Mouse (Mus musculus) MEL (cell line): ENCODE data around the gene Qrsl1. TPM values are rescaled to one million over a fixed set of nuclear protein-coding genes. Genes with fewer than 3 reads are reported as not detected.
A peak's percentile ranks its signal among the peaks of the same experiment; 100 is the strongest.

Experiments
- DNase-seq: peaks from one replicate; pipeline ENCODE4 v3.0.0; 2011; ENCODE audit warnings: low read depth, low spot score
- H3K27ac ChIP-seq: 2 replicates; pipeline ENCODE4 v1.5.1; 2012; ENCODE audit warnings: low read depth, mild to moderate bottlenecking, control low read depth, low read length, moderate library complexity; ENCODE audit not compliant: control insufficient read depth
- H3K27me3 ChIP-seq, 2 experiments: fragments of 150-350 bp in 1 of 2; sonication (generic) in 1 of 2; 2 replicates each; pipeline ENCODE4 v1.6.1; 2012; ENCODE audit warnings: low read length in 2 of 2, mild to moderate bottlenecking in 2 of 2, improper control_type of control experiment in 1 of 2, moderate library complexity in 1 of 2; ENCODE audit not compliant: insufficient read depth in 2 of 2, control insufficient read depth in 1 of 2
- H3K36me3 ChIP-seq, 2 experiments: 2 replicates each; pipeline ENCODE4 v1.6.1; 2012 to 2014; ENCODE audit warnings: low read length in 2 of 2, improper control_type of control experiment in 1 of 2, inconsistent platforms in 1 of 2, mild to moderate bottlenecking in 1 of 2; ENCODE audit not compliant: insufficient read depth in 2 of 2, control insufficient read depth in 1 of 2
- H3K4me1 ChIP-seq, 2 experiments: fragments of 150-350 bp in 1 of 2; sonication (generic) in 1 of 2; 2 replicates each; pipeline ENCODE4 v1.6.1; 2012; ENCODE audit warnings: low read length in 2 of 2, improper control_type of control experiment in 1 of 2, mild to moderate bottlenecking in 1 of 2; ENCODE audit not compliant: insufficient read depth in 2 of 2, control insufficient read depth in 1 of 2
- H3K4me3 ChIP-seq, 2 experiments: fragments of 150-350 bp in 1 of 2; sonication (generic) in 1 of 2; 2 replicates each; pipeline ENCODE4 v1.5.1; 2012; ENCODE audit warnings: low read depth in 2 of 2, low read length in 2 of 2, mild to moderate bottlenecking in 2 of 2, moderate library complexity in 2 of 2, control low read depth in 1 of 2, improper control_type of control experiment in 1 of 2; ENCODE audit not compliant: control insufficient read depth in 1 of 2, insufficient read depth in 1 of 2
- H3K79me2 ChIP-seq: 2 replicates; pipeline ENCODE4 v1.6.1; 2012; ENCODE audit warnings: mild to moderate bottlenecking, low read length, moderate library complexity; ENCODE audit not compliant: control insufficient read depth, poor library complexity, insufficient read depth
- H3K9ac ChIP-seq: 2 replicates; pipeline ENCODE4 v1.6.1; 2012; ENCODE audit warnings: low read depth, mild to moderate bottlenecking, control low read depth, low read length, moderate library complexity; ENCODE audit not compliant: control insufficient read depth, poor library complexity, severe bottlenecking
- H3K9me3 ChIP-seq: fragments of 150-350 bp; sonication (generic); replicated peaks from 2 replicates; pipeline ENCODE4 v1.6.1; 2012; ENCODE audit warnings: mild to moderate bottlenecking, low read length, improper control_type of control experiment, moderate library complexity; ENCODE audit not compliant: insufficient read depth
- BHLHE40 ChIP-seq: IDR thresholded peaks from 2 replicates; pipeline ENCODE4 v1.6.1; 2012; ENCODE audit warnings: low read depth, mild to moderate bottlenecking, inconsistent platforms, low read length, improper control_type of control experiment, borderline replicate concordance
- CHD1 ChIP-seq: IDR thresholded peaks from 2 replicates; pipeline ENCODE4 v1.6.1; 2012; ENCODE audit warnings: low read depth, mild to moderate bottlenecking, inconsistent platforms, low read length, improper control_type of control experiment
- CHD2 ChIP-seq: IDR thresholded peaks from 2 replicates; pipeline ENCODE4 v1.6.1; 2011; ENCODE audit warnings: low read length, improper control_type of control experiment
- CTCF ChIP-seq, 3 experiments: IDR thresholded peaks in 2 of 3; conservative IDR thresholded peaks in 1 of 3; 2 replicates each; pipeline ENCODE4 v1.5.1; 2011 to 2012; ENCODE audit warnings: low read length in 3 of 3, low read depth in 2 of 3, mild to moderate bottlenecking in 2 of 3, improper control_type of control experiment in 1 of 3, inconsistent platforms in 1 of 3, mixed read lengths in 1 of 3, moderate library complexity in 1 of 3; ENCODE audit not compliant: control insufficient read depth in 1 of 3, insufficient read depth in 1 of 3, poor library complexity in 1 of 3, severe bottlenecking in 1 of 3
- E2F4 ChIP-seq: IDR thresholded peaks from 2 replicates; pipeline ENCODE4 v1.6.1; 2011; ENCODE audit warnings: low read depth, low read length, improper control_type of control experiment, borderline replicate concordance
- EP300 ChIP-seq, 2 experiments: IDR thresholded peaks; 2 replicates each; pipeline ENCODE4 v1.6.1; 2011; ENCODE audit warnings: improper control_type of control experiment in 2 of 2, low read length in 2 of 2, low read depth in 1 of 2, mild to moderate bottlenecking in 1 of 2
- GABPA ChIP-seq: IDR thresholded peaks from 2 replicates; pipeline ENCODE4 v1.6.1; 2012; ENCODE audit warnings: low read depth, mild to moderate bottlenecking, inconsistent platforms, low read length, improper control_type of control experiment, moderate library complexity
- GATA1 ChIP-seq: IDR thresholded peaks from 2 replicates; pipeline ENCODE4 v1.6.1; 2011; ENCODE audit warnings: low read depth, low read length, improper control_type of control experiment
- JUND ChIP-seq: IDR thresholded peaks from 2 replicates; pipeline ENCODE4 v1.6.1; 2011; ENCODE audit warnings: low read depth, mild to moderate bottlenecking, improper control_type of control experiment, low read length
- MAZ ChIP-seq: IDR thresholded peaks from 2 replicates; pipeline ENCODE4 v1.6.1; 2012; ENCODE audit warnings: low read depth, mild to moderate bottlenecking, inconsistent platforms, low read length, improper control_type of control experiment
- MEF2A ChIP-seq: IDR thresholded peaks from 2 replicates; pipeline ENCODE4 v1.6.1; 2014; ENCODE audit warnings: low read depth, mild to moderate bottlenecking, inconsistent platforms, low read length, improper control_type of control experiment; ENCODE audit not compliant: poor library complexity, insufficient replicate concordance, severe bottlenecking; ENCODE audit errors: extremely low read depth
- MYB ChIP-seq: IDR thresholded peaks from 2 replicates; pipeline ENCODE4 v1.6.1; 2011; ENCODE audit warnings: mild to moderate bottlenecking, low read depth, low read length, improper control_type of control experiment
- MYC ChIP-seq: IDR thresholded peaks from 2 replicates; pipeline ENCODE4 v1.6.1; 2011; ENCODE audit warnings: low read depth, mild to moderate bottlenecking, low read length, improper control_type of control experiment, moderate library complexity
- NELFE ChIP-seq: IDR thresholded peaks from 2 replicates; pipeline ENCODE4 v1.6.1; 2011; ENCODE audit warnings: low read depth, low read length, improper control_type of control experiment
- NRF1 ChIP-seq: IDR thresholded peaks from 2 replicates; pipeline ENCODE4 v1.6.1; 2014; ENCODE audit warnings: low read depth, mild to moderate bottlenecking, inconsistent platforms, low read length, improper control_type of control experiment, moderate library complexity; ENCODE audit not compliant: poor library complexity, insufficient read depth, severe bottlenecking
- POLR2AphosphoS2 ChIP-seq: IDR thresholded peaks from 2 replicates; pipeline ENCODE4 v1.6.1; 2011; ENCODE audit warnings: low read length, improper control_type of control experiment
- RAD21 ChIP-seq: IDR thresholded peaks from 2 replicates; pipeline ENCODE4 v1.6.1; 2011; ENCODE audit warnings: mild to moderate bottlenecking, low read depth, low read length, improper control_type of control experiment
- RCOR1 ChIP-seq: IDR thresholded peaks from 2 replicates; pipeline ENCODE4 v1.6.1; 2012; ENCODE audit warnings: low read depth, mild to moderate bottlenecking, inconsistent platforms, low read length, improper control_type of control experiment
- SIN3A ChIP-seq: IDR thresholded peaks from 2 replicates; pipeline ENCODE4 v1.6.1; 2012; ENCODE audit warnings: low read length, improper control_type of control experiment, inconsistent platforms
- SMC3 ChIP-seq: IDR thresholded peaks from 2 replicates; pipeline ENCODE4 v1.6.1; 2011; ENCODE audit warnings: low read depth, low read length, improper control_type of control experiment
- USF1 ChIP-seq: IDR thresholded peaks from 2 replicates; pipeline ENCODE4 v1.6.1; 2014; ENCODE audit warnings: low read depth, mild to moderate bottlenecking, inconsistent platforms, low read length, improper control_type of control experiment, moderate library complexity
- USF2 ChIP-seq, 2 experiments: IDR thresholded peaks; 2 replicates each; pipeline ENCODE4 v1.6.1; 2011 to 2012; ENCODE audit warnings: improper control_type of control experiment in 2 of 2, low read length in 2 of 2, borderline replicate concordance in 1 of 2, inconsistent platforms in 1 of 2, low read depth in 1 of 2, mild to moderate bottlenecking in 1 of 2; ENCODE audit not compliant: insufficient read depth in 1 of 2
- ZC3H11A ChIP-seq: IDR thresholded peaks from 2 replicates; pipeline ENCODE4 v1.6.1; 2012; ENCODE audit warnings: low read depth, mild to moderate bottlenecking, inconsistent platforms, low read length, improper control_type of control experiment
- ZKSCAN1 ChIP-seq: IDR thresholded peaks from 2 replicates; pipeline ENCODE4 v1.6.1; 2012; ENCODE audit warnings: low read depth, mild to moderate bottlenecking, inconsistent platforms, low read length, improper control_type of control experiment, moderate library complexity
- ZMIZ1 ChIP-seq: IDR thresholded peaks from 2 replicates; pipeline ENCODE4 v1.6.1; 2012; ENCODE audit warnings: low read depth, mild to moderate bottlenecking, inconsistent platforms, low read length, improper control_type of control experiment, moderate library complexity
- ZNF384 ChIP-seq: IDR thresholded peaks from 2 replicates; pipeline ENCODE4 v1.6.1; 2012; ENCODE audit warnings: low read depth, mild to moderate bottlenecking, inconsistent platforms, low read length, improper control_type of control experiment
- polyA plus RNA-seq, 2 experiments: library from polyadenylated mRNA; stranded (reverse) in 1 of 2; unstranded in 1 of 2; fragments of >175 nt in 1 of 2; fragments of >200 nt in 1 of 2; gene quantifications; 2 replicates each; pipeline versions ENCODE4 v1.2.1 to v1.2.4; 2012; ENCODE audit warnings: low replicate concordance in 2 of 2, low read depth in 1 of 2; ENCODE audit not compliant: insufficient read length in 2 of 2, insufficient read depth in 1 of 2, missing spikeins in 1 of 2
- total RNA-seq: library from RNA; depleted of rRNA; stranded (reverse); fragments of 300-350 nt; gene quantifications from 2 replicates; pipeline ENCODE4 v1.2.3, GENCODE M21; 2012

Qrsl1 gene
- total and polyA plus RNA-seq, 3 experiments, result 19.1 to 19.5 TPM; not detected in 1

- Histone ChIP-seq H3K9ac (no peak overlapping the region), H3K27ac (no peak overlapping the region), H3K4me1 (no peaks in the 10 kb centered on the region), H3K79me2 (no peaks in the 10 kb centered on the region), H3K9me3 (no peaks in the 10 kb centered on the region), H3K4me3 (no peak overlapping the region), H3K36me3 (peaks cover 0 to 2% of the 10 kb centered on the region in 2 experiments; a peak in 2 of 4 replicates), H3K27me3 (no peaks in the 10 kb centered on the region)
- TF ChIP-seq NRF1, result no peak
- no peak for TF ChIP-seq E2F4
- TF ChIP-seq RCOR1, result no peak
- no peak for TF ChIP-seq SIN3A
- no peak for TF ChIP-seq MEF2A
- DNase-seq, result no peak
Measured at GRCm38 (mm10) chr10:43887676-43888075, 13.9 kb downstream of the Qrsl1 start.

DNA sequence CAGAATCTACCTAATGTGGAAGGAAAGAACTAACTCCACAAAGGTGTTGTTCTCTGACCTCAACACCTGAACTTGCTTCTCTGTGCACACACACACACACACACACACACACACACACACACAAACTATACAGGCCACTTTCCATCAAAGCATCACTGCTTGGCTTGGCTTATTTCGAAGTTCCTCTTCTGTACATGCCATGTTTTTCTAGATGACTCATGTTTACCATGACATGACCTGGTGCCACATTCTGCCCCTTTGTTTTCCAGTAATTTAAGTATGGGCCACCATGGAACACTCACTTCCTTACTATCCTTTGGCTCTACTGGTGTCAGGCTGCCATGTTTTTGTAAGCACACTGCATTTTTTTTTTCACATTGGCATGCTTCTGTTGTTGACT lies 30.1 kb downstream of the Qrsl1 start:
- TF ChIP-seq MYB, result no peak
- no peak for TF ChIP-seq GABPA
- no peak for TF ChIP-seq EP300 (IDR thresholded peaks at IDR 0.05; ENCODE audit: low read depth in 1 of 2, low read length in 2 of 2)
- no peak for TF ChIP-seq RAD21
- TF ChIP-seq NELFE, result no peak
- DNase-seq, result peak; percentile 36
- H3K9ac ChIP-seq, result no peak overlapping the region
- no peaks in the 10 kb centered on the region for H3K9me3 ChIP-seq
- no peaks in the 10 kb centered on the region for H3K79me2 ChIP-seq
- no peak overlapping the region for H3K27ac ChIP-seq
- H3K4me1 ChIP-seq, result no peaks in the 10 kb centered on the region
- H3K36me3 ChIP-seq, result no peaks in the 10 kb centered on the region
- H3K4me3 ChIP-seq, result no peak overlapping the region
- no peaks in the 10 kb centered on the region for H3K27me3 ChIP-seq

DNA sequence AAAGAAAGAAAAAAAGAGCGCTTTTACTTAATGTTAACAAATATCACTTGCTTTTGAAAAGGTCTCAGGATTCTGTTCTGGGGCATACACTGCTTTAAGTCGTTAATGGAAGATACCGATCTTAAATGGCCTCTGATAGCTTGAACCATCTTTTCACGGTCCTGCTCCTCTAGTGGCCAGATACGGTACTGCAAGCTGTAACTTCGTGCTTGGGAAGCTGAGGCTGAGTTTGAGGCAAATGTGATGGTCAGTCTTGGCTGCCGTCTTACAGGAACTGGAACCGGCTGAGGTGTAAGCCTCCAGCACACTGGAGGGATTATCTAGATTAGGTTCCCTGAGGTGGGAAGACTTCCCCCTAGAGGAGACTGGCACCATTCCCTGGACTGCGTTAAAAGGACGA lies 30.8 kb downstream of the Qrsl1 start:
- Histone ChIP-seq H3K9ac (no peak overlapping the region), H3K4me1 (no peaks in the 10 kb centered on the region), H3K4me3 (no peak overlapping the region), H3K79me2 (no peaks in the 10 kb centered on the region), H3K27me3 (no peaks in the 10 kb centered on the region), H3K36me3 (no peaks in the 10 kb centered on the region), H3K27ac (no peak overlapping the region), H3K9me3 (no peaks in the 10 kb centered on the region)
- TF ChIP-seq ZC3H11A, result peak; percentile 20; the same call in 1 of the 2 replicates
- TF ChIP-seq EP300 (IDR thresholded peaks at IDR 0.05; ENCODE audit: low read depth in 1 of 2, low read length in 2 of 2), result no peak
- TF ChIP-seq USF1, result no peak
- no peak for TF ChIP-seq CHD1
- TF ChIP-seq SIN3A, result no peak
- no peak for TF ChIP-seq ZMIZ1
- peak; percentile 40 for TF ChIP-seq SMC3
- TF ChIP-seq RAD21, result peak; percentile 39
- peak; percentile 59 to 99 (median 68) for TF ChIP-seq CTCF (IDR thresholded peaks at IDR 0.05 in 2 of 3, conservative IDR thresholded peaks at IDR 0.05 in 1 of 3; ENCODE audit: control insufficient read depth in 1 of 3, insufficient read depth in 1 of 3, low read depth in 2 of 3, low read length in 3 of 3, poor library complexity in 1 of 3, severe bottlenecking in 1 of 3)
- no peak for TF ChIP-seq ZKSCAN1
- TF ChIP-seq JUND, result no peak
- no peak for TF ChIP-seq BHLHE40
- TF ChIP-seq MAZ, result no peak
- no peak for TF ChIP-seq CHD2
- TF ChIP-seq POLR2AphosphoS2, result no peak
- no peak for TF ChIP-seq USF2 (IDR thresholded peaks at IDR 0.05; ENCODE audit: borderline replicate concordance in 1 of 2, insufficient read depth in 1 of 2, low read depth in 1 of 2, low read length in 2 of 2)
- peak; percentile 71 for TF ChIP-seq GATA1
- TF ChIP-seq ZNF384, result no peak
- no peak for TF ChIP-seq MYC
- peak; percentile 63 for DNase-seq
